Mouse (Mus musculus): ENCODE data around the gene Atxn3. TPM values are rescaled to one million over a fixed set of nuclear protein-coding genes. Genes with fewer than 3 reads are reported as not detected.
"Not testable (repeated sequence)": the region's sequence is repeated elsewhere in the genome, so short reads cannot be mapped to it uniquely, and the experiment has no call there.

Gene Atxn3
- polyA plus RNA-seq, 1 experiment from 2014 or later: 23.5 TPM

DNA sequence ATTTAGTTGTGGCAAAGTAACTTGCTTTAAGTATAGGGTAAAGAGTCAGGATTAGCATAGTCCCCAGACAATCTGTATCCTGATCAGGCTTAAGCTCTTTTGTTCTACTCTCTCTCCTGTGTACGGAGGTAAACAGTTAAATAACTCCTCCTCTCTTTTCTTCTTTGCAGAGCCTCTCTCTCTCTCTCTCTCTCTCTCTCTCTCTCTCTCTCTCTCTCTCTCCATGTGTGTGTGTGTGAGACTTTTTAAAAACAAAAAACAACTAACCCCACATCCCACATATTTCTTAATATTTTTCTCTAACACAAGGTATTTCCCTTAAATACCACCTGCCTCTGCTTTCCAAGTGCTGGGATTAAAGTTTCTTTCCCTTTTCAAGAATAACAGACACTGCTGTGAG is 16.5 kb upstream of the Atxn3 start:
- Histone ChIP-seq H3K9me3 (ENCODE audit: control insufficient read depth, low read length) (no peaks in the 10 kb centered on the region), H3K4me2 (replicated peaks; ENCODE audit: low read depth, low read length) (peak overlapping the region; percentile 48), H3K36me3 (ENCODE audit: control insufficient read depth, insufficient read depth, low read length) (no peaks in the 10 kb centered on the region), H3K27ac (ENCODE audit: low read depth, low read length) (no peak overlapping the region), H3K27me3 (ENCODE audit: control insufficient read depth, insufficient read depth, low read length) (no peaks in the 10 kb centered on the region), H3K4me1 (replicated peaks; ENCODE audit: control insufficient read depth, insufficient read depth, low read length) (no peaks in the 10 kb centered on the region; the same call in 1 of the 2 replicates), H3K9ac (ENCODE audit: low read depth, low read length) (peak overlapping the region; percentile 89), H3K4me3 (ENCODE audit: low read depth, low read length) (peak overlapping the region; percentile 93)
- 14% methylated on average over 1 of the region's 1 CpGs for WGBS
- DNase-seq (ENCODE audit: low spot score) (no peak), ATAC-seq (ENCODE audit: low FRiP score) (no peak)

DNA sequence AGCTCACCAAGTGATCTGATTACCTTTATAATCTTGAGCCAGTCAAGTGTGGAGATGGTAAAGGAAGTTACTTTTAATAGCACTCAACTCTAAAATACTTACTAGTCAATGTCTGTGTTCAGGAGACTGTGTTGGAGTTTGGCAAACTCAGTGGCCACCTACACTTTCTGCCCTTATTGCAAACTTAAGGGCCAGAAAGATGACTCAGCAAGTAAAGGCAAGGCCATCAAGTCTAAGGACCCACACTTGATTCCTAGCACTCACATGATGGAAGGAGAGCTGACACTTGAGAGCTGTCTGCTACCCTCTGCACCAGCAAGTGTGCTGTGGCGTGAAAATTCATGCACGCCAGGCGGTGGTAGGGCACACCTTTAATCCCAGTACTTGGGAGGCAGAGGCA is 14.2 kb upstream of the Atxn3 start:
- Histone ChIP-seq H3K4me1 (replicated peaks; ENCODE audit: control insufficient read depth, insufficient read depth, low read length) (no peaks in the 10 kb centered on the region; the same call in 1 of the 2 replicates), H3K9me3 (ENCODE audit: control insufficient read depth, low read length) (no peaks in the 10 kb centered on the region), H3K36me3 (ENCODE audit: control insufficient read depth, insufficient read depth, low read length) (no peaks in the 10 kb centered on the region), H3K27me3 (ENCODE audit: control insufficient read depth, insufficient read depth, low read length) (no peaks in the 10 kb centered on the region), H3K27ac (ENCODE audit: low read depth, low read length) (no peak overlapping the region), H3K4me3 (ENCODE audit: low read depth, low read length) (no peak overlapping the region), H3K4me2 (replicated peaks; ENCODE audit: low read depth, low read length) (no peak overlapping the region), H3K9ac (ENCODE audit: low read depth, low read length) (no peak overlapping the region)
- no peak for DNase-seq (ENCODE audit: low spot score)
- ATAC-seq (ENCODE audit: low FRiP score): no peak
- 95% methylated on average over 3 of the region's 3 CpGs for WGBS

DNA sequence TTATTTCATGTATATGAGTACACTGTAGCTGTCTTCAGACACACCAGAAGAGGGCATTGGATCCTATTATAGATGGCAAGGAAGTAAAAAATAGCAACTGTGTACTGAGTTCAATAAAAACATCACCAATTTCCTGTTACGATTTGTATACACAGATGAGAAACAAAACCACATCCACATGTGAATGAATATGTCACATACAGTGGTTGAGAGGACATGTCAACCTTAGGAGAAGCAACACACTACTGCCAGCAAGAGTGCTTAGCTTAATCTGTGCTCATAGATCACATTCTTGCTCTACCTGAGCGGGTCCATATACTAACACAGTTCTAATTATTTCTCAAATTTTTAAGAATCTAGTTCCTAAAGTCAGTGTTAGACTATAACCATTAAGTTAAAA is 13.3 kb upstream of the Atxn3 start:
- WGBS: 94% methylated on average over 2 of the region's 2 CpGs
- no peaks in the 10 kb centered on the region for H3K27me3 ChIP-seq (ENCODE audit: control insufficient read depth, insufficient read depth, low read length)
- H3K4me3 ChIP-seq (ENCODE audit: low read depth, low read length): no peak overlapping the region
- H3K9me3 ChIP-seq (ENCODE audit: control insufficient read depth, low read length): no peaks in the 10 kb centered on the region
- no peak overlapping the region for H3K9ac ChIP-seq (ENCODE audit: low read depth, low read length)
- H3K4me1 ChIP-seq (replicated peaks; ENCODE audit: control insufficient read depth, insufficient read depth, low read length): no peaks in the 10 kb centered on the region
- H3K4me2 ChIP-seq (replicated peaks; ENCODE audit: low read depth, low read length): no peak overlapping the region
- DNase-seq (ENCODE audit: low spot score): no peak
- H3K27ac ChIP-seq (ENCODE audit: low read depth, low read length): no peak overlapping the region
- no peaks in the 10 kb centered on the region for H3K36me3 ChIP-seq (ENCODE audit: control insufficient read depth, insufficient read depth, low read length)
- no peak for ATAC-seq (ENCODE audit: low FRiP score)

DNA sequence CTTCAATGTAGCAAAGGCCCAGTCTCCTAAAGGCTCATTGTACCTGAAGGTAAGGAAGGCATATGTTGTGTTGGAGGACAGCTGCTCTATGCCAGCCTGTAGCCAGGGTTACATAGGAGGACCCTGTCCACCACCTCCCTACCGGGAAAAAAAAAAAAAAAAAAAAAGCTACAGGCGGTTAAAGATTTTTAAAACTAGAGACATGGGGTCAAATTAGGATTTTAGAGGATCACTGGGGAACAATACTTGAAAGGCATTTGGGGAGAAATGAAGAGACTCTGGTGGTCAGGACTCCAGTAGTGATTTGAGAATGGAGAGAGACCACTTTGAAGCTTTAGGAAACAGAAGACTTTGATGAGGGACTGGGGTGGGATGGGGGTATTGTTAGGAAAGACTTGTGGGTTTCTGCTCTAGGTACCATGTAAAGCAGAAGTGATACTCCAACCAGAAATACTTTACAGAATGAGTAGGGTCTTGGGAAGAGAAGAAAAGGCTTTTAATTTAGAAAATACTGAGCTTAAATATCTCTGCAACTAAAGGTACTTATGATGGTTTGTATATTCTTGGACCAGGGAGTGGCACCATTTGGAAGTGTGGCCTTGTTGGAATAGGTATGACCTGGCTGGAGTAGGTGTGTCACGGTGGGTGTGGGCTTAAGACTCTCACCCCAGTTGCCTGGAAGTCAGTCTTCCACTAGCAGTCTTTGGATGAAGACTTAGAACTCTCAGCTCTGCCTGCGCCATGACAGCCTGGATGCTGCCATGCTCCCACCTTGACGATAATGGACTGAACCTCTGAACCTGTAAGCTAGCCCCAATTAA is 1.1 kb upstream of the Atxn3 start:
- not testable (repeated sequence) for H3K9me3 ChIP-seq (ENCODE audit: control insufficient read depth, low read length); H3K9ac ChIP-seq (ENCODE audit: low read depth, low read length); H3K27me3 ChIP-seq (ENCODE audit: control insufficient read depth, insufficient read depth, low read length); ATAC-seq (ENCODE audit: low FRiP score); H3K36me3 ChIP-seq (ENCODE audit: control insufficient read depth, insufficient read depth, low read length); DNase-seq (ENCODE audit: low spot score); H3K4me2 ChIP-seq (replicated peaks; ENCODE audit: low read depth, low read length); H3K27ac ChIP-seq (ENCODE audit: low read depth, low read length); H3K4me3 ChIP-seq (ENCODE audit: low read depth, low read length); H3K4me1 ChIP-seq (replicated peaks; ENCODE audit: control insufficient read depth, insufficient read depth, low read length)
- 90% methylated on average over 5 of the region's 5 CpGs for WGBS

DNA sequence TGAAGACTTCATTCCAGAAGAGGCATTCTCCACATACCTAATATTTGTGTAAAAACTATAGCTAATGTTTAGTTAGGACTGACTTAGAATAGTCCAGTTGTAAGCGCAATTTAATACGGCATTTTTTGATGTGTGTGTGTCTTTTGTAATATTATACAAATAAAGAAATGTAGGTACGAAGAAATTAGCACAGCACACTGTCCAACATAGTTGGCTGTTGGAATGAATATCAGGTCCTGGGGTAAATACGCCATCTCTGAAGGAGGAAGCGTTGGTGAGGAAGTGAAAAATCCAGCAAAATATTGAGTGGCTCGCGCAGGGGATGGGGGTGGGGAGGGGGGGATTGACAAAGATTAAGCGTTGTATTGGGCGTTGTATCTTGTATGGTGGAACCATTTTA is 510 bp upstream of the Atxn3 start:
- H3K9me3 ChIP-seq (ENCODE audit: control insufficient read depth, low read length): no peaks in the 10 kb centered on the region
- no peak; the same call in 1 of the 2 replicates for ATAC-seq (ENCODE audit: low FRiP score)
- 65% methylated on average over 9 of the region's 9 CpGs for WGBS

DNA sequence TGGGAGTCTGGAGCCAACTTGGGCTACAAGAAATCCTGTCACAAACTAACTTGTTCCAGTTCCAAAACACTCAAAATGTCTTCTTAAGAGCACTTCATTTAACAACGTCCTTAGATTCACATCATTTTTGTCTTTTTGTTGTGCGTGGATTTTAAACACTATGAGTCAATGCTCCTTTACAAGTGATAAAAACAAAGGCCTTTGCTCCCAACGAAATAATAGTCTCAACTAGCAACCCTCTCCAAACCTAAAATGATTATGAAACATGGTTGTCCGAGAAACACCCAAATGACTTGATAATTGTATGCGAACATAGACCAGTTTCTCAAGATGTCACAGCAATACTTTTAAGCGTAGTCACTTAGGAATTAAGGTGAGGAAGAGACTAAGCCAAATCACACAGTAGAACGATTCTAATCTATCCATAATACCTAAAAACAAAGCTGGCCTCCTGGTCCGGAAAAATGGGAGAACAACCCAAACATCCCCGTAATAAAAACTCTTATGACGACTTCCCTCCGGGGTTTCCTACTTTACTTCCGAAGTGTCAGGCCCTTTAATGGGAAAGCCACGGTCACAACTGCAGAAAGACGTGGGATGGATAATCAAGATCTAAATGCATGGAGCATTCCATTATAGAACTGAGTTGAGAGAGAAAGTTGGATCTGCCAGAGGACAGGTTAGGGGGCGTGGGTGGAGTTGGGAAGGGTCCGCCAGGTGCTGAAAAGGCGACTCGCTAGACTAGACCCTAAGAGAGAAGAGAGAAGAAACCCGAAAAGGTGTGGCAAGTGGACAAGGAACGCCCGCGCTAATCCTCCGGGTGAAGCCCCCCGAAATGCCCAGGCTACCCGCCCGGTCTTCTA is 736 bp downstream of the Atxn3 start:
- Histone ChIP-seq H3K4me1 (replicated peaks; ENCODE audit: control insufficient read depth, insufficient read depth, low read length) (no peaks in the 10 kb centered on the region), H3K36me3 (ENCODE audit: control insufficient read depth, insufficient read depth, low read length) (no peaks in the 10 kb centered on the region), H3K4me3 (ENCODE audit: low read depth, low read length) (peak overlapping the region; percentile 86), H3K27ac (ENCODE audit: low read depth, low read length) (peak overlapping the region; percentile 59; the same call in 1 of the 2 replicates), H3K9me3 (ENCODE audit: control insufficient read depth, low read length) (no peaks in the 10 kb centered on the region), H3K27me3 (ENCODE audit: control insufficient read depth, insufficient read depth, low read length) (no peaks in the 10 kb centered on the region), H3K9ac (ENCODE audit: low read depth, low read length) (peak overlapping the region; percentile 93), H3K4me2 (replicated peaks; ENCODE audit: low read depth, low read length) (peak overlapping the region; percentile 54)
- DNase-seq (ENCODE audit: low spot score) (peak; percentile 6), ATAC-seq (ENCODE audit: low FRiP score) (no peak; the same call in 1 of the 2 replicates)
- 14% methylated on average over 24 of the region's 26 CpGs for WGBS

More for the DNA sequence above, 510 bp upstream of the Atxn3 start:
- no peaks in the 10 kb centered on the region for H3K36me3 ChIP-seq (ENCODE audit: control insufficient read depth, insufficient read depth, low read length)
- H3K27ac ChIP-seq (ENCODE audit: low read depth, low read length): no peak overlapping the region
- H3K4me2 ChIP-seq (replicated peaks; ENCODE audit: low read depth, low read length): no peak overlapping the region; the same call in 1 of the 2 replicates
- no peaks in the 10 kb centered on the region for H3K4me1 ChIP-seq (replicated peaks; ENCODE audit: control insufficient read depth, insufficient read depth, low read length)
- 0 out of 2 replicates have a peak overlapping the region, but pooled peaks have one; percentile 86 for H3K4me3 ChIP-seq (ENCODE audit: low read depth, low read length)
- no peak overlapping the region for H3K9ac ChIP-seq (ENCODE audit: low read depth, low read length)
- H3K27me3 ChIP-seq (ENCODE audit: control insufficient read depth, insufficient read depth, low read length): no peaks in the 10 kb centered on the region
- no peak for DNase-seq (ENCODE audit: low spot score)

DNA sequence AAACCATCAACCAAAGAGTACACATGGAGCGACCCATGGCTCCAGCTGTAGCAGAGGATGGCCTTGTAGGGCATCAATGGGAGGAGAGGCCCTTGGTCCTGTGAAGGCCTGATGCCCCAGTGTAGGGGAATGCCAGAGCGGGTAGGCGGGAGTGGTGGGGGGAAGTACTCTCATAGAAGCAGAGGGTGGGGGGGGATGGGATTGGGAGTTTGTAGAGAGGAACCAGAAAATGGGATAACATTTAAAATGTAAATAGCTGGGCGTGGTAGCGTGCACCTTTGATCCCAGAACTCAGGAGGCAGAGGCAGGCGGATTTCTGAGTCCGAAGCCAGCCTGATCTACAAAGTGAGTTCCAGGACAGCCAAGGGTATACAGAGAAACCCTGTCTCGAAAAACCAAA is 2.2 kb downstream of the Atxn3 start:
- 96% methylated on average over 8 of the region's 8 CpGs for WGBS
- H3K36me3 ChIP-seq (ENCODE audit: control insufficient read depth, insufficient read depth, low read length); H3K27ac ChIP-seq (ENCODE audit: low read depth, low read length); DNase-seq (ENCODE audit: low spot score); H3K27me3 ChIP-seq (ENCODE audit: control insufficient read depth, insufficient read depth, low read length); H3K4me3 ChIP-seq (ENCODE audit: low read depth, low read length); ATAC-seq (ENCODE audit: low FRiP score); H3K4me1 ChIP-seq (replicated peaks; ENCODE audit: control insufficient read depth, insufficient read depth, low read length); H3K9me3 ChIP-seq (ENCODE audit: control insufficient read depth, low read length); H3K9ac ChIP-seq (ENCODE audit: low read depth, low read length); H3K4me2 ChIP-seq (replicated peaks; ENCODE audit: low read depth, low read length): not testable (repeated sequence)

DNA sequence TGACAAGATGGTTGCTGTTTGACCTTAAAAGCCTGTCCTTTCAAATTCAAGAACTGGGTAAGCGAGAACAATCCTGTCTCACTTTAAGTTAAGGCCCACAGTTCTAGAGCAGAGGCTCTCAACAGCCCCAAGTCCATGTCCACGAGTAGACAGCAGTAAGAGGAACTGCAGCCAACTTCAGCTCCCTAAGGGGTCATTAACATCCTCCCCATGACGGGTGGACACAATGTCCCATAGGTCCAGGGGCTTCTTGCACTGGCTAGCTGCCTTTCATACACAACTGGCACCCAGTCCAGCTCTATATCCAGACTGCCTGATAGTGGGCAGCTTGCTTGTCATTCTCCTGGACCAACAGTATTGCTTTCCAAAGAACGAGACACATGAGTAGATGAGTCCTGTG is 9.2 kb downstream of the Atxn3 start:
- no peak overlapping the region for H3K4me3 ChIP-seq (ENCODE audit: low read depth, low read length)
- no peak overlapping the region for H3K27ac ChIP-seq (ENCODE audit: low read depth, low read length)
- no peak for DNase-seq (ENCODE audit: low spot score)
- no peak for ATAC-seq (ENCODE audit: low FRiP score)
- no peaks in the 10 kb centered on the region for H3K4me1 ChIP-seq (replicated peaks; ENCODE audit: control insufficient read depth, insufficient read depth, low read length)
- 89% methylated on average over 4 of the region's 4 CpGs for WGBS
- H3K36me3 ChIP-seq (ENCODE audit: control insufficient read depth, insufficient read depth, low read length): peaks cover 4% of the 10 kb centered on the region
- no peak overlapping the region for H3K9ac ChIP-seq (ENCODE audit: low read depth, low read length)
- no peak overlapping the region for H3K4me2 ChIP-seq (replicated peaks; ENCODE audit: low read depth, low read length)
- no peaks in the 10 kb centered on the region for H3K27me3 ChIP-seq (ENCODE audit: control insufficient read depth, insufficient read depth, low read length)
- no peaks in the 10 kb centered on the region for H3K9me3 ChIP-seq (ENCODE audit: control insufficient read depth, low read length)

All from hindbrain, embryonic 11.5 days (tissue).